Mouse (Mus musculus) right cerebral cortex, postnatal 36 days (tissue): ENCODE measurements around the gene Atrx.

Source experiments
- DNase-seq, 2 experiments: peaks; one replicate each; pipeline ENCODE4 v3.0.0; 2022; ENCODE audit warnings: low spot score in 2 of 2, mixed read lengths in 1 of 2

Gene Atrx

GRCm38 (mm10) chrX:105767932-105768331 is 161.3 kb downstream of the Atrx start:
- DNase-seq: no peak

GRCm38 (mm10) chrX:105767177-105767764 is 161.9 kb downstream of the Atrx start:
- no peak for DNase-seq

- no peak for DNase-seq
Measured at GRCm38 (mm10) chrX:105766013-105766412, 163.2 kb downstream of the Atrx start.

GRCm38 (mm10) chrX:105765005-105765706 is 164.0 kb downstream of the Atrx start:
- DNase-seq: no peak

- DNase-seq: no peak
Measured at GRCm38 (mm10) chrX:105764162-105765004, 164.8 kb downstream of the Atrx start, which contains the start of gene Fgf16. TSS of gene Fgf16 (plus strand) at chrX:105764279.

- peak in 1 of 2 experiments; percentile 5 for DNase-seq
Measured at GRCm38 (mm10) chrX:105763612-105764011, 165.6 kb downstream of the Atrx start.

- no peak for DNase-seq
Measured at GRCm38 (mm10) chrX:105762847-105763527, 166.2 kb downstream of the Atrx start.
